Mouse (Mus musculus) midbrain, embryonic 11.5 days (tissue): ENCODE data around the gene Psmd7. TPM values are rescaled to one million over a fixed set of nuclear protein-coding genes. Genes with fewer than 3 reads are reported as not detected.

Source experiments
- ATAC-seq: fragments of 200-750 bp; cut with Nextera tagmentation; 2 replicates; pipeline ENCODE4 v1.8.0; 2017; ENCODE audit warnings: moderate TSS enrichment, moderate library complexity; ENCODE audit not compliant: low FRiP score
- DNase-seq: peaks from one replicate; pipeline ENCODE4 v3.0.0; 2015; ENCODE audit warnings: low spot score; ENCODE audit errors: missing footprints
- H3K27ac ChIP-seq: fragments of 300-500 bp; sonication (generic); 2 replicates; pipeline ENCODE4 v1.5.1; 2014; ENCODE audit warnings: low read depth, low read length
- H3K27me3 ChIP-seq: fragments of 300-500 bp; sonication (generic); 2 replicates; pipeline ENCODE4 v1.6.1; 2014; ENCODE audit warnings: mild to moderate bottlenecking, low read length, moderate library complexity, mixed read lengths; ENCODE audit not compliant: control insufficient read depth, insufficient read depth
- H3K36me3 ChIP-seq: fragments of 300-500 bp; sonication (generic); 2 replicates; pipeline ENCODE4 v1.6.1; 2014; ENCODE audit warnings: mild to moderate bottlenecking, low read length, moderate library complexity, mixed read lengths; ENCODE audit not compliant: control insufficient read depth, insufficient read depth
- H3K4me1 ChIP-seq: fragments of 300-500 bp; sonication (generic); 2 replicates; pipeline ENCODE4 v1.6.1; 2014; ENCODE audit warnings: low read length; ENCODE audit not compliant: control insufficient read depth, insufficient read depth
- H3K4me2 ChIP-seq: fragments of 300-500 bp; sonication (generic); 2 replicates; pipeline ENCODE4 v1.6.1; 2014; ENCODE audit warnings: mild to moderate bottlenecking, moderate library complexity
- H3K4me3 ChIP-seq: fragments of 300-500 bp; sonication (generic); 2 replicates; pipeline ENCODE4 v1.5.1; 2014; ENCODE audit warnings: low read depth, low read length
- H3K9ac ChIP-seq: fragments of 300-500 bp; sonication (generic); 2 replicates; pipeline ENCODE4 v1.6.1; 2014; ENCODE audit warnings: low read length
- H3K9me3 ChIP-seq: fragments of 300-500 bp; sonication (generic); 2 replicates; pipeline ENCODE4 v1.6.1; 2016; ENCODE audit warnings: low read length; ENCODE audit not compliant: control insufficient read depth
- WGBS: fragments of 180-500 bp; shearing (Covaris S2); extraction: QIAGEN DNeasy Blood & Tissue Kit; methylation state at CpG from one replicate; pipeline ENCODE4 v1.1.7; 2014; 5-methylcytosine and 5-hydroxymethylcytosine counted together
- polyA plus RNA-seq: library from polyadenylated mRNA; unstranded; fragments of >200 nt; fragmentation: Nextera tagmentation; extraction: Ambion mirVana; gene quantifications from 2 replicates; pipeline ENCODE4 v1.2.1, GENCODE M21; 2014

Gene Psmd7
- polyA plus RNA-seq, 1 experiment from 2014 or later, result 319 TPM

GRCm38 (mm10) chr8:107545621-107546152 lies 42.6 kb downstream of the Psmd7 start:
- H3K27me3 ChIP-seq, result no peaks in the 10 kb centered on the region
- no peak overlapping the region for H3K27ac ChIP-seq
- H3K4me1 ChIP-seq, result no peaks in the 10 kb centered on the region
- no peak for DNase-seq
- 95% methylated on average over 11 of the region's 11 CpGs for WGBS
- H3K36me3 ChIP-seq, result no peaks in the 10 kb centered on the region
- H3K4me2 ChIP-seq, result no peak overlapping the region
- ATAC-seq, result no peak
- no peak overlapping the region for H3K9ac ChIP-seq
- no peak overlapping the region for H3K4me3 ChIP-seq
- no peaks in the 10 kb centered on the region for H3K9me3 ChIP-seq

GRCm38 (mm10) chr8:107544651-107545174 lies 43.6 kb downstream of the Psmd7 start:
- no peak overlapping the region for H3K4me2 ChIP-seq
- no peaks in the 10 kb centered on the region for H3K9me3 ChIP-seq
- WGBS, result 67% methylated on average over 10 of the region's 10 CpGs
- no peak overlapping the region for H3K9ac ChIP-seq
- no peak for DNase-seq
- H3K27me3 ChIP-seq, result no peaks in the 10 kb centered on the region
- ATAC-seq, result no peak; the same call in 1 of the 2 replicates
- H3K4me3 ChIP-seq, result no peak overlapping the region
- H3K27ac ChIP-seq, result peak overlapping the region; percentile 13; the same call in 1 of the 2 replicates
- H3K36me3 ChIP-seq, result no peaks in the 10 kb centered on the region
- no peaks in the 10 kb centered on the region for H3K4me1 ChIP-seq

- no peaks in the 10 kb centered on the region for H3K9me3 ChIP-seq
- H3K4me1 ChIP-seq, result no peaks in the 10 kb centered on the region
- H3K36me3 ChIP-seq, result no peaks in the 10 kb centered on the region
- peak overlapping the region; percentile 27; the same call in 1 of the 2 replicates for H3K27ac ChIP-seq
- ATAC-seq, result no peak
- no peaks in the 10 kb centered on the region for H3K27me3 ChIP-seq
- H3K9ac ChIP-seq, result no peak overlapping the region
- no peak for DNase-seq
- 83% methylated on average over 8 of the region's 8 CpGs for WGBS
- no peak overlapping the region for H3K4me3 ChIP-seq
- H3K4me2 ChIP-seq, result no peak overlapping the region
Observed at GRCm38 (mm10) chr8:107544211-107544610, 44.1 kb downstream of the Psmd7 start.

GRCm38 (mm10) chr8:107543714-107544113 lies 44.5 kb downstream of the Psmd7 start:
- Histone ChIP-seq H3K27me3 (no peaks in the 10 kb centered on the region), H3K9ac (no peak overlapping the region), H3K4me2 (no peak overlapping the region), H3K4me3 (no peak overlapping the region), H3K9me3 (no peaks in the 10 kb centered on the region), H3K36me3 (no peaks in the 10 kb centered on the region), H3K4me1 (no peaks in the 10 kb centered on the region), H3K27ac (peak overlapping the region; percentile 27; the same call in 1 of the 2 replicates)
- WGBS, result 96% methylated on average over 11 of the region's 11 CpGs
- no peak for DNase-seq
- ATAC-seq, result no peak

GRCm38 (mm10) chr8:107542151-107542550 lies 46.1 kb downstream of the Psmd7 start:
- Histone ChIP-seq H3K9ac (no peak overlapping the region), H3K4me2 (no peak overlapping the region), H3K27ac (no peak overlapping the region), H3K36me3 (no peaks in the 10 kb centered on the region), H3K4me3 (no peak overlapping the region), H3K9me3 (no peaks in the 10 kb centered on the region), H3K4me1 (no peaks in the 10 kb centered on the region), H3K27me3 (no peaks in the 10 kb centered on the region)
- WGBS, result 100% methylated on average over 3 of the region's 3 CpGs
- ATAC-seq (no peak), DNase-seq (no peak)

- 89% methylated on average over 4 of the region's 4 CpGs for WGBS
- H3K4me3 ChIP-seq, result no peak overlapping the region
- no peaks in the 10 kb centered on the region for H3K4me1 ChIP-seq
- DNase-seq (no peak), ATAC-seq (no peak)
- H3K9ac ChIP-seq, result no peak overlapping the region
- no peaks in the 10 kb centered on the region for H3K27me3 ChIP-seq
- no peaks in the 10 kb centered on the region for H3K36me3 ChIP-seq
- no peak overlapping the region for H3K4me2 ChIP-seq
- no peaks in the 10 kb centered on the region for H3K9me3 ChIP-seq
- no peak overlapping the region for H3K27ac ChIP-seq
Observed at GRCm38 (mm10) chr8:107541369-107541768, 46.9 kb downstream of the Psmd7 start.

- Histone ChIP-seq H3K9me3 (no peaks in the 10 kb centered on the region), H3K4me1 (no peaks in the 10 kb centered on the region), H3K9ac (no peak overlapping the region), H3K4me2 (no peak overlapping the region), H3K27me3 (no peaks in the 10 kb centered on the region), H3K4me3 (no peak overlapping the region), H3K27ac (no peak overlapping the region), H3K36me3 (no peaks in the 10 kb centered on the region)
- no peak for ATAC-seq
- peak; percentile 1 for DNase-seq
- 87% methylated on average over 12 of the region's 12 CpGs for WGBS
Observed at GRCm38 (mm10) chr8:107540623-107541022, 47.6 kb downstream of the Psmd7 start.

GRCm38 (mm10) chr8:107537472-107537871 lies 50.8 kb downstream of the Psmd7 start:
- H3K27ac ChIP-seq, result no peak overlapping the region
- no peaks in the 10 kb centered on the region for H3K9me3 ChIP-seq
- DNase-seq (no peak), ATAC-seq (no peak)
- no peaks in the 10 kb centered on the region for H3K4me1 ChIP-seq
- no peak overlapping the region; the same call in 1 of the 2 replicates for H3K9ac ChIP-seq
- H3K36me3 ChIP-seq, result no peaks in the 10 kb centered on the region
- H3K4me2 ChIP-seq, result no peak overlapping the region
- no peaks in the 10 kb centered on the region for H3K27me3 ChIP-seq
- 81% methylated on average over 4 of the region's 4 CpGs for whole genome bisulfite sequencing
- H3K4me3 ChIP-seq, result no peak overlapping the region
